Mouse (Mus musculus) stomach, embryonic 14.5 days (tissue): ENCODE data around the gene Ube2i. TPM values are rescaled to one million over a fixed set of nuclear protein-coding genes. Genes with fewer than 3 reads are reported as not detected.
"Not testable (repeated sequence)": the region's sequence is repeated elsewhere in the genome, so short reads cannot be mapped to it uniquely, and the experiment has no call there.

ENCODE experiments used
- ATAC-seq: fragments of 200-750 bp; cut with Nextera tagmentation; 2 replicates; pipeline ENCODE4 v1.8.0; 2017; ENCODE audit warnings: low read depth, moderate TSS enrichment; ENCODE audit not compliant: insufficient number of reproducible peaks, insufficient read depth, low FRiP score
- H3K27ac ChIP-seq: fragments of 300-500 bp; sonication (generic); 2 replicates; pipeline ENCODE4 v1.5.1; 2014; ENCODE audit warnings: mild to moderate bottlenecking, low read length, moderate library complexity, mixed read lengths
- H3K27me3 ChIP-seq: fragments of 300-500 bp; sonication (generic); 2 replicates; pipeline ENCODE4 v1.6.1; 2014; ENCODE audit warnings: low read length, control low read depth, mixed read lengths; ENCODE audit not compliant: control insufficient read depth, insufficient read depth
- H3K36me3 ChIP-seq: fragments of 300-500 bp; sonication (generic); 2 replicates; pipeline ENCODE4 v1.6.1; 2014; ENCODE audit warnings: mild to moderate bottlenecking, control low read depth, low read length, moderate library complexity, mixed read lengths; ENCODE audit not compliant: control insufficient read depth, insufficient read depth
- H3K4me1 ChIP-seq: fragments of 300-500 bp; sonication (generic); 2 replicates; pipeline ENCODE4 v1.6.1; 2014; ENCODE audit warnings: low read length, control low read depth, mixed read lengths; ENCODE audit not compliant: control insufficient read depth, insufficient read depth
- H3K4me2 ChIP-seq: fragments of 300-500 bp; sonication (generic); replicated peaks from 2 replicates; pipeline ENCODE4 v1.6.1; 2014; ENCODE audit warnings: low read depth, low read length, control low read depth
- H3K4me3 ChIP-seq: fragments of 300-500 bp; sonication (generic); 2 replicates; pipeline ENCODE4 v1.5.1; 2014; ENCODE audit warnings: low read depth, low read length, control low read depth
- H3K9ac ChIP-seq: fragments of 300-500 bp; sonication (generic); replicated peaks from 2 replicates; pipeline ENCODE4 v1.6.1; 2014; ENCODE audit warnings: low read depth, mild to moderate bottlenecking, control low read depth, low read length, moderate library complexity, mixed read lengths
- H3K9me3 ChIP-seq: fragments of 300-500 bp; sonication (generic); 2 replicates; pipeline ENCODE4 v1.6.1; 2016; ENCODE audit warnings: low read depth, low read length, control low read depth; ENCODE audit not compliant: control insufficient read depth
- WGBS: fragments of 180-500 bp; shearing (Covaris S2); extraction: QIAGEN DNeasy Blood & Tissue Kit; methylation state at CpG from one replicate; pipeline ENCODE4 v1.1.7; 2014; 5-methylcytosine and 5-hydroxymethylcytosine counted together
- polyA plus RNA-seq: library from polyadenylated mRNA; unstranded; fragments of >200 nt; fragmentation: Nextera tagmentation; extraction: Ambion mirVana; gene quantifications from 2 replicates; pipeline ENCODE4 v1.2.1, GENCODE M21; 2014

Gene Ube2i
- polyA plus RNA-seq, 1 experiment from 2014 or later, result 592 TPM

DNA sequence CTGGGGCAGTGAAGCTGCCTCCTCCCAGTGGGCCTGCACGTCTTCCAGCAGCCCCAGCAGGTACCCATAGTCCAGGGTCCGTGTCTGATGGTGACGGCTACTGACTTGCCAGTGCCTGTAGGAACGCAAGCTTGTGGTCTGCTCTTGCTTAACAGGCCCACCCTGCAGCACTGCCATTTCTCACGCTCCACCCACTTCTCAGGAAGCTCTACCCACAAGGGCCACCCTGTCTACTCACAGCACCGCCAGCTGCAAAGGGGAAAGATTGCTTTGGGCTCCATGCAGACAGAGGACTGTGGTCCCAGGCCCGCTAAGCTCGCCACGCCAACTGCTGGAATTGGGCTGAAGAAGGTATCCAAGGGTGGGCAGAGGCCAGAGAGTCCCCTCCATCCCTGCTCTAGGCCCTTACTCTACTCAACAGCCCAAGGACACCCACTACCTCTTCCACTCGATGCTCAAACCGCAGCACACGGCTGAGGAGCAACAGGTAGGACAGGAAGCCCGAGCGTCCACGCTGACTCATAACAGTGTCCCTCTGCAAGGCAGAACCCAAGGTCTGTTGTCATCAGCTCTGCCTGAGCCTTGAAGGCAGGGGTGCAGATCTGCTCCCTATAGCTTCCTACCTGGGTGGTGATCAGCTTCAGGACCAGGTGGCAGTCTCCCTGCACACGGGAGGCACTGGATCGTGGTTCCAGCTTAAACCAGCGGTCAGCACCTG, 26.2 kb downstream of the Ube2i start:
- Histone ChIP-seq H3K36me3 (peaks cover 10% of the 10 kb centered on the region), H3K4me2 (no peak overlapping the region), H3K4me1 (no peaks in the 10 kb centered on the region), H3K9ac (no peak overlapping the region), H3K27ac (no peak overlapping the region), H3K9me3 (no peaks in the 10 kb centered on the region), H3K4me3 (no peak overlapping the region), H3K27me3 (no peaks in the 10 kb centered on the region)
- WGBS, result 80% methylated on average over 18 of the region's 18 CpGs
- ATAC-seq, result no peak

GRCm38 (mm10) chr17:25244239-25244638, 30.2 kb downstream of the Ube2i start:
- 77% methylated on average over 16 of the region's 16 CpGs for WGBS
- Histone ChIP-seq H3K4me1 (0 out of 2 replicates have a peak, but pooled peaks cover 11% of the 10 kb centered on the region), H3K9me3 (no peaks in the 10 kb centered on the region), H3K27me3 (no peaks in the 10 kb centered on the region), H3K4me3 (no peak overlapping the region), H3K36me3 (peaks cover 17% of the 10 kb centered on the region), H3K4me2 (no peak overlapping the region), H3K27ac (no peak overlapping the region), H3K9ac (no peak overlapping the region)
- ATAC-seq, result no peak

DNA sequence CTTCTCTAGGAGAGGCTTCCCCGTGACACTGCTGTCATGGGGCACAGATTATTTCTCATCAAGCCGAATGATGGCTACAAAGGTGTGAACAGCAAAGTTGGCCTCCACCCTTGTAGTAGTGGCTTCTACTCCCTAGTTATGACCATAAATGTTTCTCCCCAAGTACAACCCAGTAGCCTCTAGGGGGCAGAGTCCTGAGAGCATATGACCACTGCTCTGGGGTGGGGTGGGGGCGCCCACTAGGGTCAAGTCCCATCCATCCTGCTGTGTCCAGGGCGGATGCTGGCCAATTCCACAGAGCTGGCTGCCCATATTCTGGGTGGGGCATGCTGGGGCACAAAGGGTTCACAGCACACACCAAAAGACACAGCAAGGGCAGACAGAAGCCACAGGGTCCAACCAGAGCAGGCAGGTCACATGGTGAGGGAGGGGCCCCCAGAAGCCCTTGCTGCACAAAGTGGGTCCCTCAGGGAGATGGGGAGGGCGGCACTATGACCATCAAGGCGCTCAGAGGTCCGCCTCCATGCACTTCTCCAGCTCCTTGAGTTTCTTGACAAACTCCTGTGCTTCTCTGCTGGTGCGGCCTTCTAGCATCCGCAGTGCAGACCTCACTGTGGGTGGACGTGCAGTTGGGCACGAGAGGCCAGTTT, 31.2 kb downstream of the Ube2i start:
- ATAC-seq, result no peak
- 0 out of 2 replicates have a peak, but pooled peaks cover 14% of the 10 kb centered on the region for H3K4me1 ChIP-seq
- no peak overlapping the region for H3K27ac ChIP-seq
- no peaks in the 10 kb centered on the region for H3K9me3 ChIP-seq
- no peak overlapping the region for H3K4me3 ChIP-seq
- WGBS, result 85% methylated on average over 11 of the region's 11 CpGs
- H3K36me3 ChIP-seq, result peaks cover 17% of the 10 kb centered on the region
- H3K9ac ChIP-seq, result no peak overlapping the region
- no peaks in the 10 kb centered on the region for H3K27me3 ChIP-seq
- no peak overlapping the region for H3K4me2 ChIP-seq

DNA sequence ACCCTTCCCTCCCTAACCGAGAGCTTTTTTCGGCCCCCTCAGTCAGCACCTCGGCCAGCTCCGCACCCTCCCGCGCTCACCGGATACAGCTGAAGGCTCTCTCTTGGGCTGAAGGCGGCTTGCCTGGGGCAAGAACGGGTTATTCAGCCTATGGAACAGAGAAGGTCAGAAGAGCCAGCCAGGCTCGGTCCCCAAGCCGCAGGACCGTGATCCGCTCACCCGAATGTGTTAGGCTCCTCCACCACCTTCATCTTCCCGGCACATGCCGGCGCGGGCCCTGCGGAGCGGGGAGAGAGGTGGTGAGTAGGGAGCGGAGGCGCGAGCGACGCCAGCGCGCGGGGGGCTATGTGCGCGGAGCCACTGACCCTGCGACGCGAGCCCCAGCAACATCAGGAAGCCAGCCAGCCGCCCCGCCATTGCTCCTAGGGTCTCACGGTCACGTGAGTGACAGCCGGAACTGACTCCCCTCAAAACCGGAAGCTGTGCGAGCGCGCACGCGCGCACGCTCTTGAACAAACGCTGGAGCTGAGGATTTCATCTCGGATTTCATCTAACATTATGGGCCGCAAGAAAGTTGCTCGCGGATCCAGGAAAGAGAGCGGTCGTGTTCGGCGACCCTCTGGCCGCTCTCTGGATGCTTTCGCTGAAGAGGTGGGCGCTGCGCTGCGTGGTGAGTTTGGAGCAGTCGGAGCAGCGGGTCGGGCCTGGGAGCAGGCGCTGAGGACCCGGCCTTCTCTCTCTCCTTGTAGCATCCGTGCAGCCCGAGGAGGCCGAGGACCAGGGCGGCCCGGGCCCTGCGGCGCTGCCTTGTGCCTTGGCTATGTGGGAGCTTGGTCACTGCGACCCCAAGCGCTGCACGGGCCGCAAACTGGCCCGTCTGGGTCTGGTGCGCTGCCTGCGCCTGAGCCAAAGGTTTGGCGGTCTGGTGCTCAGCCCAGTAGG, 34.5 kb downstream of the Ube2i start, which contains the start of the genes Gnptg and Tsr3:
TSS of gene Gnptg (minus strand) at position 430 of the 942 bp plus-strand sequence.
TSS of gene Tsr3 (plus strand) at position 476 of the 942 bp plus-strand sequence.
- peak within 1 kb of the TSS; percentile 91 for H3K4me3 ChIP-seq
- H3K36me3 ChIP-seq, result peaks cover 25% of the 10 kb centered on the region
- peak; percentile 80 for ATAC-seq
- peak within 1 kb of the TSS; percentile 82; the same call in 1 of the 2 replicates for H3K27ac ChIP-seq
- H3K4me2 ChIP-seq, result peak within 1 kb of the TSS; percentile 73
- peak within 1 kb of the TSS; percentile 94 for H3K9ac ChIP-seq
- no peaks in the 10 kb centered on the region for H3K27me3 ChIP-seq
- 0 out of 2 replicates have a peak, but pooled peaks cover 14% of the 10 kb centered on the region for H3K4me1 ChIP-seq
- no peaks in the 10 kb centered on the region for H3K9me3 ChIP-seq
- WGBS, result under 1% methylated on average over 80 of the region's 80 CpGs

DNA sequence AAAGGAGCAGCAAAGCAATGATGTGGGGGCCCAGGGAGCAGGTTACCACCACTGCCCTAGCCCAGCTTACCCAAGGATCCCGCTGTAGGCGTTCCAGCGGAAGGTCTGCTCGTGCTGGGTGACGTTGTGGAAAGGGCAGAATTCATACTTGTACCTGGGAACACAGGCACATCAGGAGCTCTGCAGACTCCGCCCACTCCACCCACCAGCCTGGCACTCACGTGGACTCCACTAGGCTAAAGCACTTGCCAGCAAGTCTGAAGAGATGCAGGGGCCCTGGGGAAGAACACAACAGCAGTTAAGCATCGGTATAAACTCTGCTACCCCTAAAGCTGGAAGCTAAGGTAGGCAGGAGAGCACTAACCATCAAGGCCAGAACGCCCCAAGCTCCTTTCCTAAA, 38.8 kb downstream of the Ube2i start:
- WGBS, result 82% methylated on average over 9 of the region's 9 CpGs
- H3K36me3 ChIP-seq, result peaks cover 16% of the 10 kb centered on the region

GRCm38 (mm10) chr17:25231621-25232020, 42.8 kb downstream of the Ube2i start:
- not testable (repeated sequence) for ATAC-seq, H3K4me3 ChIP-seq, H3K9ac ChIP-seq, H3K27ac ChIP-seq, H3K4me2 ChIP-seq, H3K4me1 ChIP-seq, H3K27me3 ChIP-seq, H3K9me3 ChIP-seq
- peaks cover 18% of the 10 kb centered on the region for H3K36me3 ChIP-seq
- 88% methylated on average over 6 of the region's 11 CpGs for WGBS

More for the DNA sequence above, 38.8 kb downstream of the Ube2i start:
- ATAC-seq, result no peak
- Histone ChIP-seq H3K4me1 (0 out of 2 replicates have a peak, but pooled peaks cover 4% of the 10 kb centered on the region), H3K9me3 (no peaks in the 10 kb centered on the region), H3K27me3 (no peaks in the 10 kb centered on the region), H3K9ac (no peak overlapping the region), H3K4me3 (no peak overlapping the region), H3K4me2 (no peak overlapping the region), H3K27ac (no peak overlapping the region)

DNA sequence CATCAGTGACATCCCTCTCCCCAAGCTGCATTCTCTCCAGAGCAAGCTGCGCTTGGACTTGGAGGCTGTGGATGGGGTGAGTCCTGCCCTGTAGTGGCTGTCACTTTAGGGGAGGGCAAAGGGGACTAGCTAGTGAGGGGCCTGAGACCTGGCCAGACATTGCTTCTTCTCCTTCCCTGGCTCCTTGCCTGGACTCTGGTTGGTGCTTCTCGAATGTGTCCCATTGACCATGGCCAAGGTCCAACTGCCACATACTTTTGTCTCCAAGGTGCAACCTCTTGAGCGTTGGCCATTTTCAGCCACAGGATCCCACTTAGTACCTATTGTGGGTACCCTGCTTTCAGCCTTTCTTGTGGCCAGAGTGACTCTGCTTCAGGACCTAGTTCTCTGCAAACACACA, 43.7 kb downstream of the Ube2i start:
- Histone ChIP-seq H3K4me1 (no peaks in the 10 kb centered on the region), H3K36me3 (peaks cover 15% of the 10 kb centered on the region), H3K9ac (no peak overlapping the region), H3K9me3 (no peaks in the 10 kb centered on the region), H3K4me3 (no peak overlapping the region), H3K27ac (no peak overlapping the region), H3K4me2 (no peak overlapping the region), H3K27me3 (no peaks in the 10 kb centered on the region)
- 90% methylated on average over 3 of the region's 3 CpGs for WGBS
- no peak for ATAC-seq
